Mouse (Mus musculus): ENCODE results near the gene Cox18. TPM values are rescaled to one million over a fixed set of nuclear protein-coding genes. Genes with fewer than 3 reads are reported as not detected.

Gene Cox18
- polyA plus RNA-seq, 1 experiment from 2014 or later: 34.2 TPM

DNA sequence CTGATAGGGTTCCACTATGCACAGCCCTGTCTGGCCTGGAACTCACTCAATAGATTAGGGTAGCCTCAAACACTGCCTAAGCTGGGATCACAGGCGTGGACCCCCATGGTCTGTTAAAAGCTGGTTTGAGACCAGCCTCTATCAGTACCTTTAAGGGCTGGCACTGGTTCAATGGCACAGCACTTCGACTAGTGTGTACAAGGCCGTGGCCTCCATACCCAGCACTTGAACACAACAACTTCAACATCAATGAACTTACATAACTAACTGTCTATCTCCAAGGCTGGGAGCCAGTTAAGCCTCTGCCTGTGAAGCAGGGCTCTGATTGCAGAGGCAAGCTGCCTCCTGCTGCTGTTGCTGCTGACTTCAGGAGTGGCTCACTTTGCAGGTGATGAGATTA lies 6.0 kb downstream of the Cox18 start:
- Histone ChIP-seq H3K4me1 (peaks cover 2% of the 10 kb centered on the region), H3K9me3 (replicated peaks) (no peaks in the 10 kb centered on the region), H3K27ac (replicated peaks) (no peak overlapping the region), H3K36me3 (peaks cover 68% of the 10 kb centered on the region), H3K4me3 (no peak overlapping the region), H3K27me3 (ENCODE audit: low read depth, poor library complexity, severe bottlenecking) (no peaks in the 10 kb centered on the region)
- 93% methylated on average over 3 of the region's 3 CpGs for WGBS
- DNase-seq (ENCODE audit: low spot score): no peak

DNA sequence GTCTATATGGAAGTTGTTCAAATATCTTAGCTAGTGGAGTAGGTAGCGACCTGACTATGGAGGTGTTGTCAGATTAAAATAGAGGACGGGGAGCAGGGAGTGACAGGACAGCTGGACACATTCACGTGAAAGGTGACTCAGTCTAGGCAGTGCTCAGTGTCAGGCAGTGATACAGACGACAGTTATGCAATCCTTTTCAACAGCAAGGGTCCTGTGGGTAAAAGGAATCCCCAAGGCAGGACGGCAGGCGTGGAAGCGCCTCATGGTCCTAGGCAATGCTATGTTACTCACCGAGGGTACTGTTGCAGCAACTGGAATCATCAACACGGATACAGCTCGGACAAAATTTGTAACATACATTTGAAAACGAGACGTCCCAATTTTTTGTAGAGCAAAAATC lies 6.6 kb downstream of the Cox18 start:
- Histone ChIP-seq H3K9me3 (replicated peaks) (no peaks in the 10 kb centered on the region), H3K4me1 (no peaks in the 10 kb centered on the region), H3K27ac (replicated peaks) (no peak overlapping the region), H3K36me3 (peaks cover 68% of the 10 kb centered on the region), H3K4me3 (no peak overlapping the region), H3K27me3 (ENCODE audit: low read depth, poor library complexity, severe bottlenecking) (no peaks in the 10 kb centered on the region)
- WGBS: 94% methylated on average over 12 of the region's 12 CpGs
- DNase-seq (ENCODE audit: low spot score): no peak

DNA sequence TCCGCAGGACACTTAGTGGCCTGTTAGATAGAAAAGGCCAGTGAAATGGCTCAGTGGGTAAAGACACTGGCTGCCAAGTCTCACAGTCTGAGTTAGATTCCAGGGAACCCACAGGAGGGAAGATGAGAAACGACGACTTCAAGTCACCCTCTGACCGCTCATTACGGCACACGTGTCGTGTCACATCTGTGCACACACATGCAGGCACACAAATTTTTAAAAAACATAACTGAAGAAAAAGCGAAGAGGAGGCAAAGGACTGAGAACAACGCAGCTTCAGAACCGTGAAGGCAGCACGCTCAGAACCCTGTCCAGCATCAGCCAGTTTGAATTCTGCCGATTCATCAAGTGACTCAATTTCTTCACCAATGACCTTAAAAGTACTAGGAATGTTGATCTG lies 10.4 kb downstream of the Cox18 start:
- Histone ChIP-seq H3K4me1 (no peaks in the 10 kb centered on the region), H3K27me3 (ENCODE audit: low read depth, poor library complexity, severe bottlenecking) (no peaks in the 10 kb centered on the region), H3K27ac (replicated peaks) (no peak overlapping the region), H3K9me3 (replicated peaks) (no peaks in the 10 kb centered on the region), H3K4me3 (no peak overlapping the region), H3K36me3 (peaks cover 44% of the 10 kb centered on the region)
- WGBS: 95% methylated on average over 12 of the region's 12 CpGs
- DNase-seq (ENCODE audit: low spot score): no peak

DNA sequence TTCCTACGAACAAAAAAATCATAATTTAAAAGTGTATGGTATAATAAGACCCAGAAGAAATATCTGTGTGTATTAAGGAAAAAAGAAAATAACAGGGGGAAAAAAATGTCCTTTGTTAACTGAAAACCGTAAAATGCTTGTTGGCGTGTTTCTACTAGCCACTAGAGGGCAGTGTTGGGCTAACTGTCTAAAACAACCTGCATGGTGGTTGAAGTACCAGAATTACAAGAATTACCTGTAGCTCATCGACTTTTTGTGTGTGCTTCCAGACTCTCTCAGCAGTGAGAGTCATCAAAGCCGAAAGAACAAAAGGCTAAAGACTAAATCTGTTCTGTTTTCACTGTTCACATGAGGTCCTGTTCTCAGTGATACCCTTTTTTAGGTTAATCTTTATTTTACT lies 20.6 kb downstream of the Cox18 start:
- 31% methylated on average over 5 of the region's 5 CpGs for WGBS
- no peak overlapping the region for H3K4me3 ChIP-seq
- H3K27ac ChIP-seq (replicated peaks): no peak overlapping the region
- no peaks in the 10 kb centered on the region for H3K9me3 ChIP-seq (replicated peaks)
- H3K4me1 ChIP-seq: no peaks in the 10 kb centered on the region
- H3K27me3 ChIP-seq (ENCODE audit: low read depth, poor library complexity, severe bottlenecking): no peaks in the 10 kb centered on the region
- no peaks in the 10 kb centered on the region for H3K36me3 ChIP-seq
- no peak for DNase-seq (ENCODE audit: low spot score)

DNA sequence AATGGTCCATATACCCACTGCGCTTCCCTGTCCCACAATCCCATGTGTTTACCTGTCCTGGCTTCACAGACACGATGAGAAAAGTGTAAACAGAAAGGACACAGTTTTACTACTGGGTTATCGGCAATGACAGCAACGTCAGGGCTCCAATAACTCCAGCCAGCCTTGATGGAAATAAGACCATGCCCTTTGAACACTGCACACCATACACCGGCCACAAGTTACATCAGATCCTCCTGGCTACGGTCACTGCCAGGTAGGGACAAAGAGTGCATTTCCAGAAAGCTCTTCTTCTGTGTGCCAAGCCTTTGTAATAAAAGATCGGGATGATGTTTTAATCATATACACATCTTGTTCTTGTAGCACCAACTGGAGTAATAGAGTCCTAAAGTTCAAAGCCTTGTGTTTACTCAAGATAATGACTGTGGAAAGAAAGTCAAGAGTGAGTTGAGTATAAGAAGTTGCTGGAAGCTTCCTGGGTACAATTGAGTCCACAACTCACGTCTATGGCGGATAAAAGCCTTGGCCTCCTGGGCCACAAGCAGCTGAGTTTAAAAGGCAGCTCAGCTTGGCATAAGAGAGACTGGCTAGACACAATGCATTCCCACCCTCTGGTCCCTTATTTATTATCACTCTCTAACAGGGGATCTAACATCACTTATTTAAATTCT lies 21.2 kb downstream of the Cox18 start:
- no peaks in the 10 kb centered on the region for H3K36me3 ChIP-seq
- H3K4me1 ChIP-seq: no peaks in the 10 kb centered on the region
- no peak overlapping the region for H3K27ac ChIP-seq (replicated peaks)
- H3K9me3 ChIP-seq (replicated peaks): no peaks in the 10 kb centered on the region
- H3K4me3 ChIP-seq: no peak overlapping the region
- no peaks in the 10 kb centered on the region for H3K27me3 ChIP-seq (ENCODE audit: low read depth, poor library complexity, severe bottlenecking)
- WGBS: 89% methylated on average over 9 of the region's 9 CpGs
- no peak for DNase-seq (ENCODE audit: low spot score)

DNA sequence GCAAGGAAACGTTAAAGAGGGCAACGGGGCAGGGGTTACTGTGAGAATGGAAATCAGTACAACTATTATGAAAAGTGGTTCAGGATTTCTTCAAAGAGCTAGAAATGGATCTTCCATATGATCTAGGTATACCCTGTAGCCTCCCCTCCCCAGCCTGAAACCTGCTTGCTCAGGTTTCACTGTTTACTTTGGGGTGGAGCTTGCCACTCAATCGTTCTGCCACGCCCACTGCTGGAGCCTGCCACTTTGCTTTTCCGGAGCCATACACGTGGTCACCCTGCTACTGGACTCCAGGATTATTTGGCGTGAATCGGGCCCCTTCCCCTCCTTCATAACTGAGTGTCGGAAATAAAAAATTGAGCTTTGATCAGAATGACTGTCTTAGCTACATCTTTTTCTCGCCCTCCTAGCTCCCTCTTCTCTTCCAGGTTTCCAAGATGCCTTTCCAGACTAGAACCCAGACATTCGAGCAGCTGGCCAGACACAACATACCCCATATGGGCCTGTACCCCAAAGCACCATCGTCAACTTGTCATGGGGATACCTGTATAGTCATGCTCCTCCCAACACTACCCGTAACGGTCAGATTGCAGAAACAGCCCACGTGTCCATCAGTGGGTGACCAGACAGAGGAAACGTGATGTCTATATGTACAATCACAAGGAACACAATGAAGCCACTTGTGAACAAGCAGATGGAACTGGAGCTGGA lies 23.7 kb downstream of the Cox18 start:
- WGBS: 59% methylated on average over 16 of the region's 16 CpGs
- no peak overlapping the region for H3K4me3 ChIP-seq

DNA sequence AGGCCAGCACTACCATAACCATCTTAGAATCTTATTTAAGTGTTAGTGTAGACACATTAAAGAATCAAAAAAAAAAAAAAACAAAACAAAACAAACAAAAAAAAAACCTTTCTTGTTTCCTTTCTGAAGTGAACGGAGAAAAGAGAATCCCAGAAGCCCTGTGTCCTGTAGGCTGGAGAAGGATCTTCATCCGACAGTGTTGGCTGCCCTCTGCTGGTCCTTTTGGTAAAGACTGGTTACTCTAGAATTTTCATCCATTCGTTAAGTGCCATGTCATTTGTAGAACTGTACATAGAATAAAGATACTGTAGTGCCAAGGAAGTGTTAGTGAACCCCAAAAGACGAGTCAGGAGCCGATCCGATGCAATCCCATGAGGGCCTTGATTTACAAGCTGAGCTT lies 29.0 kb downstream of the Cox18 start:
- no peaks in the 10 kb centered on the region for H3K27me3 ChIP-seq (ENCODE audit: low read depth, poor library complexity, severe bottlenecking)
- H3K4me3 ChIP-seq: no peak overlapping the region
- H3K9me3 ChIP-seq (replicated peaks): no peaks in the 10 kb centered on the region
- no peaks in the 10 kb centered on the region for H3K36me3 ChIP-seq
- no peaks in the 10 kb centered on the region for H3K4me1 ChIP-seq
- no peak overlapping the region for H3K27ac ChIP-seq (replicated peaks)
- DNase-seq (ENCODE audit: low spot score): peak; percentile 46
- WGBS: 36% methylated on average over 6 of the region's 6 CpGs

More for the DNA sequence above, 23.7 kb downstream of the Cox18 start:
- DNase-seq (ENCODE audit: low spot score): no peak
- H3K27ac ChIP-seq (replicated peaks): no peak overlapping the region
- H3K9me3 ChIP-seq (replicated peaks): no peaks in the 10 kb centered on the region
- H3K36me3 ChIP-seq: no peaks in the 10 kb centered on the region
- no peaks in the 10 kb centered on the region for H3K4me1 ChIP-seq
- H3K27me3 ChIP-seq (ENCODE audit: low read depth, poor library complexity, severe bottlenecking): no peaks in the 10 kb centered on the region

DNA sequence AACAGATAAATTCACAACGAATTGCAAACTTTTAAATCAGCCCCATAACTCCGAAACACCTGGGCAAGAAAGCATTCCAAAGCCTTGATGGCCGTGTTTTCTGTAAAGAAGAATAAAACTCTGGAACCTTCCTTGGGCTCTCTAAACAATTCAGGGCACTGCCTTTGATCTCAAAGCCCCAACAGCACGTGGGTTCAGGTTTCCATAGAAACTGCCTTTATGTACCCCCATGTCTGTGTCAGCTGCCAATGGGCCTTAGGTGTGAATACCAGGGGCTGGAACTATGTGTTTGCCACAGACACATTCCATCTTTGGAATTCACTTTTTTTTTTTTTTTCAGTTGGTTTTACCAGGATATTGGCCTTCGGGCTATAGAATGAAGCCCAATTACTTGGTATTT lies 41.0 kb downstream of the Cox18 start:
- Histone ChIP-seq H3K36me3 (no peaks in the 10 kb centered on the region), H3K27ac (replicated peaks) (no peak overlapping the region), H3K4me1 (no peaks in the 10 kb centered on the region), H3K4me3 (no peak overlapping the region), H3K27me3 (ENCODE audit: low read depth, poor library complexity, severe bottlenecking) (no peaks in the 10 kb centered on the region), H3K9me3 (replicated peaks) (no peaks in the 10 kb centered on the region)
- 72% methylated on average over 5 of the region's 5 CpGs for WGBS
- DNase-seq (ENCODE audit: low spot score): no peak

DNA sequence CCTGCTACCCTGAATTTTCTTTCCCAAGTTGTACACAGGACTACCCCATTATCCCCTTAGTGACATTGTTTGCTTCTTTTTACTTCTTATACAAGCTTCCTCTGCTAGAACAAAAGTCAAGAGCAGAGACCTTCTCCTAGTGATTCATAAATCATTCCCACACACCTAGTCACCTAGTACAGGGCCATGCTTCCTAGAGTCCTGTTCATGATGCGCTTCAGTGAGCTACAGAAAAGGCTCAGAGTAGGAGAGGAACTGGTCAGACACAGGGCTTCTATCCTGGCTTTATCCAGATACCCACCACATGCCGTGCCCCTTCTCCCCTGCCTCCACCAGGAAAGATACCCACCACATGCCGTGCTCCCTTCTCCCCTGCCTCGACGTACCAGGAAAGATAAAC lies 44.7 kb downstream of the Cox18 start:
- WGBS: 84% methylated on average over 5 of the region's 5 CpGs
- no peak overlapping the region for H3K4me3 ChIP-seq
- DNase-seq (ENCODE audit: low spot score): no peak

DNA sequence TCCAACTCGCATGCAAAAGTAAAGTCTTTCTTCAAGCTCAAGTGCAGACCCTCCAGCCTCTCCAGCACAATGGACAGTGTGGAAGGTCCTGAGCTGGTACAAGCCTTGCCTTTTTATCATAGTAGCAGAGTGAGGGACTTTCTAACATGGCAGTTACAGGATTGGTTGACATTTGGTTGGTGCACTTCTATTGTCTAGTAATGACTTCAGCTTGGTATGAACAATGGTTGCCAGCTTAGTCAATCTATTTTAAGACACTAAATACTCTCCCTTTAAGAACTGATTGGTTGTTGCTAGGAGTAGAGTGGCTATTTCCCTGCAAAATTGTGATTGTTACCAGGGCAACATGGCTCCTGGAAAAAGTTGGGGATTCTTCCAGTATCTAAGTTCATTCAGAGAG lies 45.7 kb downstream of the Cox18 start:
- H3K4me3 ChIP-seq: no peak overlapping the region
- H3K27me3 ChIP-seq (ENCODE audit: low read depth, poor library complexity, severe bottlenecking): no peaks in the 10 kb centered on the region
- 95% methylated on average over 1 of the region's 1 CpGs for WGBS
- no peak for DNase-seq (ENCODE audit: low spot score)
- H3K9me3 ChIP-seq (replicated peaks): no peaks in the 10 kb centered on the region
- no peaks in the 10 kb centered on the region for H3K4me1 ChIP-seq
- H3K36me3 ChIP-seq: no peaks in the 10 kb centered on the region
- H3K27ac ChIP-seq (replicated peaks): no peak overlapping the region

More for the DNA sequence above, 44.7 kb downstream of the Cox18 start:
- no peaks in the 10 kb centered on the region for H3K4me1 ChIP-seq
- no peaks in the 10 kb centered on the region for H3K9me3 ChIP-seq (replicated peaks)
- H3K27ac ChIP-seq (replicated peaks): no peak overlapping the region
- no peaks in the 10 kb centered on the region for H3K36me3 ChIP-seq
- no peaks in the 10 kb centered on the region for H3K27me3 ChIP-seq (ENCODE audit: low read depth, poor library complexity, severe bottlenecking)

Other genes starting within 250 kb of the Cox18 start
- 22.7 and 23.1 TPM in 2 replicates for gene Ankrd17, start 142.6 kb upstream of the Cox18 start, polyA plus RNA-seq (2016; fragmentation: Nextera tagmentation; extraction: Ambion mirVana)
- 8.2 and 9.2 TPM in 2 replicates for gene Gm9958, start 143.2 kb upstream of the Cox18 start, polyA plus RNA-seq (2016; fragmentation: Nextera tagmentation; extraction: Ambion mirVana)
- not detected in 2 replicates for gene Alb, start 236.9 kb upstream of the Cox18 start, polyA plus RNA-seq (2016; fragmentation: Nextera tagmentation; extraction: Ambion mirVana)

Data from midbrain, embryonic 10.5 days (tissue).